Mouse (Mus musculus): ENCODE data around the gene Nol4l. TPM values are rescaled to one million over a fixed set of nuclear protein-coding genes. Genes with fewer than 3 reads are reported as not detected.

Nol4l gene
- polyA plus RNA-seq, 1 experiment = 24.3 TPM

- 81% methylated on average over 3 of the region's 3 CpGs for WGBS
- Histone ChIP-seq H3K4me1 (ENCODE audit: control insufficient read depth, insufficient read depth, low read length) (peaks cover 26% of the 10 kb centered on the region), H3K4me3 (replicated peaks; ENCODE audit: insufficient read depth, low read depth, low read length) (no peak overlapping the region)
Measured at GRCm38 (mm10) chr2:153433859-153434258, 95.9 kb downstream of the Nol4l start.

GRCm38 (mm10) chr2:153432492-153432891 is 97.3 kb downstream of the Nol4l start:
- TF ChIP-seq POLR2A (IDR thresholded peaks at IDR 0.05; ENCODE audit: borderline replicate concordance, insufficient read depth, low read length) (no peak), CTCF (IDR thresholded peaks at IDR 0.05; ENCODE audit: borderline replicate concordance, insufficient read depth, low read depth, low read length) (no peak)
- H3K4me3 ChIP-seq (replicated peaks; ENCODE audit: insufficient read depth, low read depth, low read length) = no peak overlapping the region
- peaks cover 25% of the 10 kb centered on the region for H3K4me1 ChIP-seq (ENCODE audit: control insufficient read depth, insufficient read depth, low read length)
- 49% methylated on average over 7 of the region's 7 CpGs for WGBS
- no peaks in the 10 kb centered on the region for H3K27me3 ChIP-seq (ENCODE audit: control insufficient read depth, insufficient read depth, low read length)
- no peak overlapping the region for H3K27ac ChIP-seq (ENCODE audit: insufficient read depth, low read length)
- no peak for DNase-seq

More at GRCm38 (mm10) chr2:153433859-153434258, 95.9 kb downstream of the Nol4l start:
- Histone ChIP-seq H3K27me3 (ENCODE audit: control insufficient read depth, insufficient read depth, low read length) (no peaks in the 10 kb centered on the region), H3K27ac (ENCODE audit: insufficient read depth, low read length) (no peak overlapping the region)
- TF ChIP-seq POLR2A (IDR thresholded peaks at IDR 0.05; ENCODE audit: borderline replicate concordance, insufficient read depth, low read length) = no peak
- no peak for TF ChIP-seq CTCF (IDR thresholded peaks at IDR 0.05; ENCODE audit: borderline replicate concordance, insufficient read depth, low read depth, low read length)
- DNase-seq = no peak

GRCm38 (mm10) chr2:153430571-153430970 is 99.2 kb downstream of the Nol4l start:
- no peak for TF ChIP-seq POLR2A (IDR thresholded peaks at IDR 0.05; ENCODE audit: borderline replicate concordance, insufficient read depth, low read length)
- TF ChIP-seq CTCF (IDR thresholded peaks at IDR 0.05; ENCODE audit: borderline replicate concordance, insufficient read depth, low read depth, low read length) = no peak
- H3K4me1 ChIP-seq (ENCODE audit: control insufficient read depth, insufficient read depth, low read length) = peaks cover 5% of the 10 kb centered on the region
- DNase-seq = no peak
- 84% methylated on average over 1 of the region's 1 CpGs for WGBS
- H3K27me3 ChIP-seq (ENCODE audit: control insufficient read depth, insufficient read depth, low read length) = no peaks in the 10 kb centered on the region
- no peak overlapping the region for H3K27ac ChIP-seq (ENCODE audit: insufficient read depth, low read length)
- no peak overlapping the region for H3K4me3 ChIP-seq (replicated peaks; ENCODE audit: insufficient read depth, low read depth, low read length)

GRCm38 (mm10) chr2:153428485-153428884 is 101.3 kb downstream of the Nol4l start:
- no peaks in the 10 kb centered on the region for H3K27me3 ChIP-seq (ENCODE audit: control insufficient read depth, insufficient read depth, low read length)
- 51% methylated on average over 2 of the region's 2 CpGs for WGBS
- no peak for TF ChIP-seq CTCF (IDR thresholded peaks at IDR 0.05; ENCODE audit: borderline replicate concordance, insufficient read depth, low read depth, low read length)
- no peak for TF ChIP-seq POLR2A (IDR thresholded peaks at IDR 0.05; ENCODE audit: borderline replicate concordance, insufficient read depth, low read length)
- H3K27ac ChIP-seq (ENCODE audit: insufficient read depth, low read length) = no peak overlapping the region
- H3K4me1 ChIP-seq (ENCODE audit: control insufficient read depth, insufficient read depth, low read length) = peaks cover 8% of the 10 kb centered on the region
- H3K4me3 ChIP-seq (replicated peaks; ENCODE audit: insufficient read depth, low read depth, low read length) = no peak overlapping the region
- no peak for DNase-seq

GRCm38 (mm10) chr2:153426931-153427330 is 102.8 kb downstream of the Nol4l start:
- no peak for DNase-seq
- Histone ChIP-seq H3K4me1 (ENCODE audit: control insufficient read depth, insufficient read depth, low read length) (peaks cover 8% of the 10 kb centered on the region), H3K4me3 (replicated peaks; ENCODE audit: insufficient read depth, low read depth, low read length) (no peak overlapping the region), H3K27ac (ENCODE audit: insufficient read depth, low read length) (no peak overlapping the region), H3K27me3 (ENCODE audit: control insufficient read depth, insufficient read depth, low read length) (no peaks in the 10 kb centered on the region)
- 55% methylated on average over 2 of the region's 2 CpGs for WGBS
- TF ChIP-seq POLR2A (IDR thresholded peaks at IDR 0.05; ENCODE audit: borderline replicate concordance, insufficient read depth, low read length) (no peak), CTCF (IDR thresholded peaks at IDR 0.05; ENCODE audit: borderline replicate concordance, insufficient read depth, low read depth, low read length) (no peak)

GRCm38 (mm10) chr2:153425998-153426670 is 103.6 kb downstream of the Nol4l start:
- WGBS = 73% methylated on average over 9 of the region's 9 CpGs
- H3K4me1 ChIP-seq (ENCODE audit: control insufficient read depth, insufficient read depth, low read length) = peaks cover 8% of the 10 kb centered on the region
- TF ChIP-seq POLR2A (IDR thresholded peaks at IDR 0.05; ENCODE audit: borderline replicate concordance, insufficient read depth, low read length) = no peak
- TF ChIP-seq CTCF (IDR thresholded peaks at IDR 0.05; ENCODE audit: borderline replicate concordance, insufficient read depth, low read depth, low read length) = no peak
- peak overlapping the region; percentile 19; the same call in 1 of the 2 replicates for H3K27ac ChIP-seq (ENCODE audit: insufficient read depth, low read length)
- H3K27me3 ChIP-seq (ENCODE audit: control insufficient read depth, insufficient read depth, low read length) = no peaks in the 10 kb centered on the region
- DNase-seq = peak in 1 of 2 experiments; percentile 51
- no peak overlapping the region for H3K4me3 ChIP-seq (replicated peaks; ENCODE audit: insufficient read depth, low read depth, low read length)

- Histone ChIP-seq H3K4me1 (ENCODE audit: control insufficient read depth, insufficient read depth, low read length) (peaks cover 8% of the 10 kb centered on the region), H3K27ac (ENCODE audit: insufficient read depth, low read length) (peak overlapping the region; percentile 19; the same call in 1 of the 2 replicates), H3K27me3 (ENCODE audit: control insufficient read depth, insufficient read depth, low read length) (no peaks in the 10 kb centered on the region), H3K4me3 (replicated peaks; ENCODE audit: insufficient read depth, low read depth, low read length) (no peak overlapping the region)
- DNase-seq = no peak
- 89% methylated on average over 4 of the region's 4 CpGs for WGBS
- TF ChIP-seq POLR2A (IDR thresholded peaks at IDR 0.05; ENCODE audit: borderline replicate concordance, insufficient read depth, low read length) (no peak), CTCF (IDR thresholded peaks at IDR 0.05; ENCODE audit: borderline replicate concordance, insufficient read depth, low read depth, low read length) (no peak)
Measured at GRCm38 (mm10) chr2:153425124-153425844, 104.5 kb downstream of the Nol4l start.

GRCm38 (mm10) chr2:153424557-153424956 is 105.2 kb downstream of the Nol4l start:
- Histone ChIP-seq H3K4me3 (replicated peaks; ENCODE audit: insufficient read depth, low read depth, low read length) (no peak overlapping the region), H3K4me1 (ENCODE audit: control insufficient read depth, insufficient read depth, low read length) (peaks cover 8% of the 10 kb centered on the region), H3K27me3 (ENCODE audit: control insufficient read depth, insufficient read depth, low read length) (no peaks in the 10 kb centered on the region), H3K27ac (ENCODE audit: insufficient read depth, low read length) (no peak overlapping the region)
- no peak for DNase-seq
- TF ChIP-seq POLR2A (IDR thresholded peaks at IDR 0.05; ENCODE audit: borderline replicate concordance, insufficient read depth, low read length) (no peak), CTCF (IDR thresholded peaks at IDR 0.05; ENCODE audit: borderline replicate concordance, insufficient read depth, low read depth, low read length) (no peak)
- WGBS = 49% methylated on average over 8 of the region's 8 CpGs

Measured in cerebellum, adult 2 months (tissue).